Mouse (Mus musculus) neural tube, embryonic 11.5 days (tissue): ENCODE data around the gene Zbtb48. TPM values are rescaled to one million over a fixed set of nuclear protein-coding genes. Genes with fewer than 3 reads are reported as not detected.
A peak's percentile ranks its signal among the peaks of the same experiment; 100 is the strongest.

Experiments used
- ATAC-seq: fragments of 200-750 bp; cut with Nextera tagmentation; 2 replicates; pipeline ENCODE4 v1.8.0; 2017; ENCODE audit warnings: moderate number of reproducible peaks, mild to moderate bottlenecking, moderate TSS enrichment, moderate library complexity; ENCODE audit not compliant: insufficient read depth, low FRiP score, low TSS enrichment
- DNase-seq: peaks from one replicate; pipeline ENCODE4 v3.0.0-alpha.2; 2015; ENCODE audit warnings: low spot score
- H3K27ac ChIP-seq: fragments of 300-500 bp; sonication (generic); 2 replicates; pipeline ENCODE4 v1.5.1; 2014; ENCODE audit warnings: low read depth, mild to moderate bottlenecking, low read length
- H3K27me3 ChIP-seq: fragments of 300-500 bp; sonication (generic); 2 replicates; pipeline ENCODE4 v1.6.1; 2014; ENCODE audit warnings: mild to moderate bottlenecking, low read length, mixed read lengths; ENCODE audit not compliant: control insufficient read depth, insufficient read depth
- H3K36me3 ChIP-seq: fragments of 300-500 bp; sonication (generic); 2 replicates; pipeline ENCODE4 v1.6.1; 2014; ENCODE audit warnings: mild to moderate bottlenecking, low read length, moderate library complexity, mixed read lengths; ENCODE audit not compliant: control insufficient read depth, insufficient read depth
- H3K4me1 ChIP-seq: fragments of 300-500 bp; sonication (generic); 2 replicates; pipeline ENCODE4 v1.6.1; 2014; ENCODE audit warnings: low read length, mixed read lengths; ENCODE audit not compliant: control insufficient read depth, insufficient read depth
- H3K4me2 ChIP-seq: fragments of 300-500 bp; sonication (generic); 2 replicates; pipeline ENCODE4 v1.6.1; 2014; ENCODE audit warnings: low read depth, mild to moderate bottlenecking, moderate library complexity
- H3K4me3 ChIP-seq: fragments of 300-500 bp; sonication (generic); 2 replicates; pipeline ENCODE4 v1.5.1; 2014; ENCODE audit warnings: low read depth, low read length
- H3K9ac ChIP-seq: fragments of 300-500 bp; sonication (generic); 2 replicates; pipeline ENCODE4 v1.6.1; 2014; ENCODE audit warnings: mild to moderate bottlenecking, low read length
- H3K9me3 ChIP-seq: fragments of 300-500 bp; sonication (generic); 2 replicates; pipeline ENCODE4 v1.6.1; 2016; ENCODE audit warnings: low read length; ENCODE audit not compliant: control insufficient read depth
- WGBS: fragments of 180-500 bp; shearing (Covaris S2); extraction: QIAGEN DNeasy Blood & Tissue Kit; methylation state at CpG from one replicate; pipeline ENCODE4 v1.1.7; 2014; 5-methylcytosine and 5-hydroxymethylcytosine counted together
- polyA plus RNA-seq: library from polyadenylated mRNA; unstranded; fragments of >200 nt; fragmentation: Nextera tagmentation; extraction: Ambion mirVana; gene quantifications from 2 replicates; pipeline ENCODE4 v1.2.1, GENCODE M21; 2014

Gene Zbtb48
- polyA plus RNA-seq: 17.4 and 23.8 TPM in 2 replicates

GRCm38 (mm10) chr4:152027524-152027923 is at the start of gene Zbtb48:
TSS of gene Zbtb48 (minus strand) at chr4:152027671.
- peak within 1 kb of the TSS; percentile 57 for H3K9ac ChIP-seq
- H3K4me3 ChIP-seq: peak within 1 kb of the TSS; percentile 62
- H3K27me3 ChIP-seq: no peaks in the 10 kb centered on the region
- peak; percentile 98 for DNase-seq
- under 1% methylated on average over 34 of the region's 35 CpGs for WGBS
- peak; percentile 99 for ATAC-seq
- no peaks in the 10 kb centered on the region for H3K9me3 ChIP-seq
- H3K4me2 ChIP-seq: peak within 1 kb of the TSS; percentile 94
- H3K36me3 ChIP-seq: no peaks in the 10 kb centered on the region; the same call in 1 of the 2 replicates
- H3K27ac ChIP-seq: no peak within 1 kb of the TSS
- H3K4me1 ChIP-seq: peaks cover 26% of the 10 kb centered on the region

- Histone ChIP-seq H3K4me2 (no peak overlapping the region), H3K4me3 (no peak overlapping the region), H3K4me1 (peaks cover 4% of the 10 kb centered on the region; the same call in 1 of the 2 replicates), H3K9ac (no peak overlapping the region), H3K27ac (no peak overlapping the region), H3K9me3 (no peaks in the 10 kb centered on the region), H3K27me3 (no peaks in the 10 kb centered on the region), H3K36me3 (no peaks in the 10 kb centered on the region)
- 81% methylated on average over 9 of the region's 9 CpGs for WGBS
- ATAC-seq (no peak), DNase-seq (no peak)
Observed at GRCm38 (mm10) chr4:152077191-152077590, 49.7 kb upstream of the Zbtb48 start.

DNA sequence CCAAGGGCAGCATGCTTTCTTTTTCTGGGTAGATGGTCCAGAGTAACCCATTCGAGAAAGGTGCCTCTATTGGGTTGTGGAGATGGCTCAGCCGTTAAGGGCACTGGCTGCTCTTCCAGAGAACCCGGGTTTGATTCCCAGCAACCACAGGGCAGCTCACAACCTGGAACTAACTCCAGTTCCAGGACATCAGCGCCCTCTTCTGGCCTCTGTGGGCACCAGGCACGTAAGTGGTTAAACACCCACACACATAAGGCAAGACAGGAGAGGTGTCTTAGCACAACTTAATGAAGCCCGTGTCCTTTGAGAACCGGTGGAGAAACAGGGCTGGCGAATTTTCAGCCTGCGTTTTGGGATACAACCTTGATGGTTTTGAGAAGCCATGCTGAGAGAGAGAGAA is 47.1 kb upstream of the Zbtb48 start:
- Histone ChIP-seq H3K27me3 (no peaks in the 10 kb centered on the region), H3K4me3 (no peak overlapping the region), H3K27ac (no peak overlapping the region), H3K36me3 (no peaks in the 10 kb centered on the region), H3K4me2 (no peak overlapping the region), H3K4me1 (peaks cover 4% of the 10 kb centered on the region; the same call in 1 of the 2 replicates), H3K9ac (no peak overlapping the region), H3K9me3 (no peaks in the 10 kb centered on the region)
- WGBS: 80% methylated on average over 9 of the region's 9 CpGs
- ATAC-seq (no peak), DNase-seq (no peak)

GRCm38 (mm10) chr4:152073715-152074114 is 46.2 kb upstream of the Zbtb48 start:
- Histone ChIP-seq H3K4me3 (no peak overlapping the region), H3K27ac (no peak overlapping the region), H3K4me2 (no peak overlapping the region), H3K4me1 (peaks cover 4% of the 10 kb centered on the region; the same call in 1 of the 2 replicates), H3K27me3 (no peaks in the 10 kb centered on the region), H3K36me3 (no peaks in the 10 kb centered on the region), H3K9ac (no peak overlapping the region), H3K9me3 (no peaks in the 10 kb centered on the region)
- DNase-seq (no peak), ATAC-seq (no peak)
- WGBS: 85% methylated on average over 6 of the region's 6 CpGs

- no peaks in the 10 kb centered on the region for H3K27me3 ChIP-seq
- H3K27ac ChIP-seq: no peak overlapping the region
- peaks cover 4% of the 10 kb centered on the region; the same call in 1 of the 2 replicates for H3K4me1 ChIP-seq
- no peak overlapping the region for H3K9ac ChIP-seq
- no peaks in the 10 kb centered on the region for H3K36me3 ChIP-seq
- H3K4me2 ChIP-seq: no peak overlapping the region
- no peaks in the 10 kb centered on the region for H3K9me3 ChIP-seq
- DNase-seq (no peak), ATAC-seq (no peak)
- no peak overlapping the region for H3K4me3 ChIP-seq
- 81% methylated on average over 10 of the region's 10 CpGs for WGBS
Observed at GRCm38 (mm10) chr4:152072655-152073054, 45.2 kb upstream of the Zbtb48 start.

DNA sequence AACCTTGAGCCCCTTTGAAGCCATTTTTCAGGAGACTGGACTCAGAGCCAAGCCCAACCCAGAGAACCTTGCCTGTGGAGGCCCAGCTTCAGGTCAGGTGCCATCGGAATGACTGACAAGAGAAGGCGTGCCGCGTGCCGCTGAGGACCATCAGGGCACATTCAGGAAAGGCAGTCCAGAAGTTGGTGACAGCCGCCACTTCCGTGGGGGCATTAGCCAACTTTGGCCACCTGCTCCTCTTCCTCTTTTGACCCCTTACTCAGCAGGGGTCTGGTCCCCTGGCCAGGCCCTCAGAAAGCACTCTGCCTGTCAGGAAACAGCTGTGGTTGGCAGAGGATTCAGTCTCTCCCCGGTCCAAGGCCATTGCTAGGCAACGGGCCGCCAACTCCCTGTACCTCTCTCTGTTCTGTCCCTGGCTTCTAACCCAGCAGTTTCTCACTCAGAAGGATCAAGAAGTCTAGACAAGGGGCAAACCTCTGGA is 44.7 kb upstream of the Zbtb48 start, which contains the start of gene Plekhg5:
TSS of gene Plekhg5 (plus strand) at position 378 of the 481 bp plus-strand sequence.
- H3K9ac ChIP-seq: no peak within 1 kb of the TSS
- no peak within 1 kb of the TSS for H3K4me3 ChIP-seq
- ATAC-seq (no peak), DNase-seq (no peak)
- peaks cover 4% of the 10 kb centered on the region; the same call in 1 of the 2 replicates for H3K4me1 ChIP-seq
- no peaks in the 10 kb centered on the region for H3K9me3 ChIP-seq
- no peaks in the 10 kb centered on the region for H3K36me3 ChIP-seq
- no peak within 1 kb of the TSS for H3K4me2 ChIP-seq
- WGBS: 71% methylated on average over 10 of the region's 10 CpGs
- H3K27me3 ChIP-seq: no peaks in the 10 kb centered on the region
- no peak within 1 kb of the TSS for H3K27ac ChIP-seq

DNA sequence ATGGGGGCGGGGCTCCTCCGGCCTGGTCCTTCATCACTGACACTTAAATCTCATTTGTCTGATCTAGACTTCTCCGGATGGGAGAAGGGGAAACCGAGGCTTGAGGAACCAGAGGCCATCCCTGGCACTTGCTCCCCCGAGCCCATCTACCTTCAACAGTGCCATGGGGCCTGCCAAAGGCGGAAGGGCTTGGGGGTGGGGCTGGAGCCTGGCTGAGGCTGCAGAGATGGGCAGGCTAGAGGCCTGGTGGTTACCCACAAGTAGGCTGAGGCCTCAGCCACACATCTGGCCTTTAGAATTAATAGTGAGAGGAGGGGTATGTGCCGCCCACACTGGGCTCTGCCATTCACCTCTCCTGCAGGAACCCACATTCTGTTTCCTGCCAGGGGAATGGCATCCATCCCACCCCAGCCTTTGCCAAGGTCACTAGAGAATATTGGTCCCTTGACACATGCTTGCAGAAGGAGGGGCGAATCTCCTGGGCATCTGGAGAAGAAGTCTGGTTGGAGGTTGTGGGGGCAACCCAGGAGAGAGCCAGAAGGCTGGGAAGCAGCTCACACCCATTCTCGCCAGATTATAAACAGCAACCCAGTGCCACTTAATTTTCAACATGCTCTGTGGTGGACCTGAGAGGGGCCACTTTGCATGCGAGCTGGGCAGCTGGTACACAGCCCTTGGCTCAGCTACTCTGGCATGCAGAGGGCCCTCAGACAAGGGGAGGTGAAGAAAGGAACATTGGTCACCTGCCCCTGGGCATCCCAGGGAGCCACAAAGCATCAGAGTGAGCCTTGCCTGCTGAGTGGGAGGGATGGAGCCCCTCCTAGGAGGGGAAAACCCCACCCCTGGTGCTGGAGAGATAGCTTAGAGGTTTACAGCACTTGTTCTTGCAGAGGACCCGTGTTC is 43.3 kb upstream of the Zbtb48 start:
- no peaks in the 10 kb centered on the region for H3K27me3 ChIP-seq
- no peak overlapping the region for H3K9ac ChIP-seq
- H3K4me1 ChIP-seq: peaks cover 4% of the 10 kb centered on the region; the same call in 1 of the 2 replicates
- no peak for DNase-seq
- H3K27ac ChIP-seq: no peak overlapping the region
- ATAC-seq: no peak
- 83% methylated on average over 11 of the region's 11 CpGs for WGBS
- no peak overlapping the region for H3K4me2 ChIP-seq
- H3K36me3 ChIP-seq: no peaks in the 10 kb centered on the region
- H3K4me3 ChIP-seq: no peak overlapping the region
- H3K9me3 ChIP-seq: no peaks in the 10 kb centered on the region

DNA sequence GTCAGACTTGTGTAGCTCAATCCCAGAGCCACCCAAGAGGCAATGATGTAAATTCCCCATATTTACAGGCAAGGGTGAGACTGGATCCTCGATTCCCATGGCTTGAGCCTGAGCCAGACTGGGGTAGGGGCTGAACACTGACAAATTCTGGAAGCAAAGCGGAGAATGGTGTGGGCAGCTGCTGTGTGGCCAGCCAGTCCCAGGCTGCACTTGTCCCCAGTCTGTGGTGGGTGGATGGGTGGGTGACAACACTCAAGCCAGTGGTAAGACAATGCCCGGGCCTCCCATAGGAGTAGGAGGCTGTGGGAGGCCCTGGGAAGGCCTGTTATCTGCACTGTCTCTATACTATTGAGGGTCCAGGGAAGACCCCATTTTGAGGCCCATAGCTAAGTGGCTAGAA is 41.8 kb upstream of the Zbtb48 start:
- H3K4me3 ChIP-seq: no peak overlapping the region
- no peak overlapping the region for H3K27ac ChIP-seq
- H3K36me3 ChIP-seq: no peaks in the 10 kb centered on the region
- H3K27me3 ChIP-seq: no peaks in the 10 kb centered on the region
- H3K9ac ChIP-seq: no peak overlapping the region
- 87% methylated on average over 3 of the region's 3 CpGs for whole genome bisulfite sequencing
- H3K9me3 ChIP-seq: no peaks in the 10 kb centered on the region
- H3K4me2 ChIP-seq: no peak overlapping the region
- DNase-seq (no peak), ATAC-seq (no peak)
- H3K4me1 ChIP-seq: peaks cover 4% of the 10 kb centered on the region; the same call in 1 of the 2 replicates
